Mouse (Mus musculus) heart, postnatal 4 days (tissue): ENCODE results near the gene Saysd1. TPM values are rescaled to one million over a fixed set of nuclear protein-coding genes. Genes with fewer than 3 reads are reported as not detected.
"Not testable (repeated sequence)": the region's sequence is repeated elsewhere in the genome, so short reads cannot be mapped to it uniquely, and the experiment has no call there.

Experiments
- DNase-seq: peaks from one replicate; pipeline ENCODE4 v3.0.0; 2021
- total RNA-seq, 2 experiments: library from RNA; stranded (reverse); gene quantifications; 2 replicates each; pipeline ENCODE4 v1.2.3; 2021

Gene Saysd1
- total RNA-seq, 2 experiments from 2014 or later: 2.7 to 3.4 TPM

GRCm38 (mm10) chr14:20032738-20033116 lies 105.6 kb downstream of the Saysd1 start:
- no peak for DNase-seq

DNA sequence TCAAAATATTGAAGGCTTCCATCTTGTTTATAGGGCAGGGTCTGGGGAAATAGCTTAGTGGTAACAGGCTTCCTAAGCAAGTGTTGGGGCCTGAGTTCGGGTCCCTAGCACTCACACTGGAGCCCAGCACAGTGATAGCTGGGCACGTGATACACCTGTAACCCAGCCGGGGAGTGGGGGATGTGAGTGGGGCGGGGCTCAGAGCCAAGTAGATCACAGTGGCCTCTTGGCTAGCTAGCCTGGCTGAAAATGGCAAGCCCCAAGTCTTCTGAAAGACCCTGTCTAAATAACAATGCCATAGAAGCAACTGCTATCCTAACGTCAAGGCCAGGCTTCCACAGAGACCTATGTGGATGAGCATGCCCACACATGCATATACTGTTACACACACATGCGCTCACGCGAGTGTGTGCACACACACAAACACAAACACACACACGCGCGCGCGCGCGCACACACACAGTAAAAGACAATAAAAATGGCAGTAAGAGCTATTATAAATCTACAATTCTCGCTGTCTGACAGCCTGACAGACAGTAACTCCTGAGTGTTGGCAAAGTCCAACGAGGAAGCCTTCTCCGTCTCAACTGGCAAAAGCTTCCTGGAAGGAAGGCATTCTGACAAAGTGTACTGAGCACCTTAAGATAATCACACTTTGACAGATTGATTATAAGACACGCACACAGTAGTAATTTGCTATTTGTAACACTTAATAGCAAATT lies 106.2 kb downstream of the Saysd1 start:
- no peak for DNase-seq

GRCm38 (mm10) chr14:20029606-20030005 lies 108.7 kb downstream of the Saysd1 start:
- no peak for DNase-seq

- not testable (repeated sequence) for DNase-seq
These were observed 110.9 kb downstream of the Saysd1 start for GRCm38 (mm10) chr14:20027475-20027874.

Other genes starting within 250 kb of the Saysd1 start
- 10 to 100 TPM; 54.1 to 57.2 TPM for gene Gng2, start 160.9 kb downstream of the Saysd1 start, total RNA-seq
- gene Kcnk5, start 43.3 kb upstream of the Saysd1 start, total RNA-seq: 1 to 10 TPM; 1.3 to 1.7 TPM
- not detected for gene Kcnk16, start 130.7 kb upstream of the Saysd1 start, total RNA-seq
- 10 to 100 TPM; 19.7 to 20.3 TPM for gene Nudt13, start 156.2 kb upstream of the Saysd1 start, total RNA-seq
- 10 to 100 TPM; 33.6 to 35.7 TPM for gene Ecd, start 209.6 kb upstream of the Saysd1 start, total RNA-seq
- 10 to 100 TPM; 34.4 to 35.8 TPM for gene Fam149b, start 209.6 kb upstream of the Saysd1 start, total RNA-seq